Mouse (Mus musculus): ENCODE measurements at regions not wholly inside any gene's neighbourhood (a gene's known extent, or its start where the extent isn't known, plus 50 kb on each side); places are given as distances from the start of the nearest gene placed in this dataset.
A peak's percentile ranks its signal among the peaks of the same experiment; 100 is the strongest.

GRCm38 (mm10) chr10:31076948-31077347, 234.3 kb upstream of the Hey2 start:
- Histone ChIP-seq H3K4me3 (no peak overlapping the region), H3K4me1 (no peaks in the 10 kb centered on the region), H3K27ac (no peak overlapping the region), H3K27me3 (no peaks in the 10 kb centered on the region), H3K9ac (no peak overlapping the region), H3K36me3 (no peaks in the 10 kb centered on the region), H3K9me3 (no peaks in the 10 kb centered on the region), H3K4me2 (peak overlapping the region; percentile 22)
- 28% methylated on average over 4 of the region's 4 CpGs for WGBS
- peak; percentile 42; the same call in 1 of the 2 replicates for ATAC-seq (ENCODE audit: borderline replicate concordance, extremely low read depth, low FRiP score, low TSS enrichment)

- Histone ChIP-seq H3K4me1 (no peaks in the 10 kb centered on the region), H3K4me2 (peak overlapping the region; percentile 22; the same call in 1 of the 2 replicates), H3K27ac (no peak overlapping the region), H3K36me3 (no peaks in the 10 kb centered on the region), H3K9ac (no peak overlapping the region), H3K27me3 (no peaks in the 10 kb centered on the region), H3K4me3 (no peak overlapping the region), H3K9me3 (no peaks in the 10 kb centered on the region)
- 50% methylated on average over 8 of the region's 8 CpGs for WGBS
- ATAC-seq (ENCODE audit: borderline replicate concordance, extremely low read depth, low FRiP score, low TSS enrichment) = no peak
Observed at GRCm38 (mm10) chr10:31076415-31076814, 233.8 kb upstream of the Hey2 start.

GRCm38 (mm10) chr10:31074004-31074645, 231.5 kb upstream of the Hey2 start:
- Histone ChIP-seq H3K4me1 (no peaks in the 10 kb centered on the region), H3K27me3 (no peaks in the 10 kb centered on the region), H3K4me3 (no peak overlapping the region), H3K9me3 (no peaks in the 10 kb centered on the region), H3K36me3 (no peaks in the 10 kb centered on the region), H3K27ac (no peak overlapping the region), H3K4me2 (no peak overlapping the region), H3K9ac (no peak overlapping the region)
- WGBS = 43% methylated on average over 4 of the region's 4 CpGs
- no peak for ATAC-seq (ENCODE audit: borderline replicate concordance, extremely low read depth, low FRiP score, low TSS enrichment)

GRCm38 (mm10) chr10:31068668-31069223, 226.1 kb upstream of the Hey2 start:
- no peak for ATAC-seq (ENCODE audit: borderline replicate concordance, extremely low read depth, low FRiP score, low TSS enrichment)

GRCm38 (mm10) chr10:31062732-31063131, 220.1 kb upstream of the Hey2 start:
- Histone ChIP-seq H3K9ac (no peak overlapping the region), H3K4me1 (0 out of 2 replicates have a peak, but pooled peaks cover 4% of the 10 kb centered on the region), H3K4me2 (no peak overlapping the region), H3K27me3 (no peaks in the 10 kb centered on the region), H3K9me3 (no peaks in the 10 kb centered on the region), H3K27ac (no peak overlapping the region), H3K36me3 (no peaks in the 10 kb centered on the region), H3K4me3 (no peak overlapping the region)
- WGBS = 14% methylated on average over 2 of the region's 2 CpGs
- ATAC-seq (ENCODE audit: borderline replicate concordance, extremely low read depth, low FRiP score, low TSS enrichment) = no peak

More at GRCm38 (mm10) chr10:31068668-31069223, 226.1 kb upstream of the Hey2 start:
- no peaks in the 10 kb centered on the region for H3K36me3 ChIP-seq
- no peaks in the 10 kb centered on the region for H3K9me3 ChIP-seq
- H3K27me3 ChIP-seq = no peaks in the 10 kb centered on the region
- no peak overlapping the region for H3K4me3 ChIP-seq
- H3K4me1 ChIP-seq = no peaks in the 10 kb centered on the region
- no peak overlapping the region for H3K4me2 ChIP-seq
- H3K27ac ChIP-seq = no peak overlapping the region
- no peak overlapping the region for H3K9ac ChIP-seq

GRCm38 (mm10) chr10:31053260-31053659, 210.7 kb upstream of the Hey2 start:
- H3K27me3 ChIP-seq = no peaks in the 10 kb centered on the region
- no peak overlapping the region for H3K9ac ChIP-seq
- no peaks in the 10 kb centered on the region for H3K4me1 ChIP-seq
- 73% methylated on average over 8 of the region's 8 CpGs for WGBS
- H3K36me3 ChIP-seq = no peaks in the 10 kb centered on the region
- H3K4me3 ChIP-seq = no peak overlapping the region
- H3K27ac ChIP-seq = no peak overlapping the region
- H3K9me3 ChIP-seq = no peaks in the 10 kb centered on the region
- no peak overlapping the region for H3K4me2 ChIP-seq
- ATAC-seq (ENCODE audit: borderline replicate concordance, extremely low read depth, low FRiP score, low TSS enrichment) = no peak

- Histone ChIP-seq H3K27ac (no peak overlapping the region), H3K4me2 (no peak overlapping the region), H3K9me3 (no peaks in the 10 kb centered on the region), H3K27me3 (no peaks in the 10 kb centered on the region), H3K36me3 (no peaks in the 10 kb centered on the region), H3K4me1 (no peaks in the 10 kb centered on the region), H3K4me3 (no peak overlapping the region), H3K9ac (no peak overlapping the region)
- no peak for ATAC-seq (ENCODE audit: borderline replicate concordance, extremely low read depth, low FRiP score, low TSS enrichment)
- WGBS = 73% methylated on average over 1 of the region's 1 CpGs
Observed at GRCm38 (mm10) chr10:31051222-31051621, 208.6 kb upstream of the Hey2 start.

GRCm38 (mm10) chr10:31049352-31049751, 206.8 kb upstream of the Hey2 start:
- Histone ChIP-seq H3K4me3 (no peak overlapping the region), H3K36me3 (no peaks in the 10 kb centered on the region), H3K4me2 (no peak overlapping the region), H3K4me1 (no peaks in the 10 kb centered on the region), H3K9me3 (no peaks in the 10 kb centered on the region), H3K27me3 (no peaks in the 10 kb centered on the region), H3K9ac (no peak overlapping the region), H3K27ac (no peak overlapping the region)
- 65% methylated on average over 2 of the region's 2 CpGs for WGBS
- ATAC-seq (ENCODE audit: borderline replicate concordance, extremely low read depth, low FRiP score, low TSS enrichment) = no peak

GRCm38 (mm10) chr10:31035611-31036010, 193.0 kb upstream of the Hey2 start:
- no peak overlapping the region for H3K9ac ChIP-seq
- ATAC-seq (ENCODE audit: borderline replicate concordance, extremely low read depth, low FRiP score, low TSS enrichment) = no peak
- no peaks in the 10 kb centered on the region for H3K27me3 ChIP-seq
- WGBS = 75% methylated on average over 4 of the region's 4 CpGs
- no peak overlapping the region for H3K27ac ChIP-seq
- H3K4me2 ChIP-seq = no peak overlapping the region
- no peaks in the 10 kb centered on the region for H3K4me1 ChIP-seq
- no peak overlapping the region for H3K4me3 ChIP-seq
- no peaks in the 10 kb centered on the region for H3K9me3 ChIP-seq
- no peaks in the 10 kb centered on the region for H3K36me3 ChIP-seq

GRCm38 (mm10) chr10:31034782-31035181, 192.2 kb upstream of the Hey2 start:
- H3K36me3 ChIP-seq = no peaks in the 10 kb centered on the region
- H3K9ac ChIP-seq = no peak overlapping the region
- H3K4me2 ChIP-seq = no peak overlapping the region
- no peaks in the 10 kb centered on the region for H3K9me3 ChIP-seq
- no peak for ATAC-seq (ENCODE audit: borderline replicate concordance, extremely low read depth, low FRiP score, low TSS enrichment)
- no peak overlapping the region for H3K4me3 ChIP-seq
- 13% methylated on average over 3 of the region's 3 CpGs for WGBS
- no peaks in the 10 kb centered on the region for H3K27me3 ChIP-seq
- no peak overlapping the region for H3K27ac ChIP-seq
- H3K4me1 ChIP-seq = no peaks in the 10 kb centered on the region

GRCm38 (mm10) chr10:31030676-31031075, 188.1 kb upstream of the Hey2 start:
- WGBS = 46% methylated on average over 2 of the region's 2 CpGs
- ATAC-seq (ENCODE audit: borderline replicate concordance, extremely low read depth, low FRiP score, low TSS enrichment) = no peak
- H3K4me2 ChIP-seq = no peak overlapping the region
- no peak overlapping the region for H3K9ac ChIP-seq
- no peaks in the 10 kb centered on the region for H3K9me3 ChIP-seq
- no peaks in the 10 kb centered on the region for H3K27me3 ChIP-seq
- no peak overlapping the region for H3K4me3 ChIP-seq
- H3K4me1 ChIP-seq = no peaks in the 10 kb centered on the region
- no peak overlapping the region for H3K27ac ChIP-seq
- no peaks in the 10 kb centered on the region for H3K36me3 ChIP-seq

GRCm38 (mm10) chr10:31026440-31026839, 183.8 kb upstream of the Hey2 start:
- H3K9me3 ChIP-seq = no peaks in the 10 kb centered on the region
- no peak overlapping the region for H3K4me3 ChIP-seq
- no peaks in the 10 kb centered on the region for H3K27me3 ChIP-seq
- no peak overlapping the region for H3K9ac ChIP-seq
- H3K27ac ChIP-seq = no peak overlapping the region
- no peaks in the 10 kb centered on the region for H3K4me1 ChIP-seq
- H3K36me3 ChIP-seq = no peaks in the 10 kb centered on the region
- no peak overlapping the region for H3K4me2 ChIP-seq
- 23% methylated on average over 1 of the region's 1 CpGs for WGBS
- ATAC-seq (ENCODE audit: borderline replicate concordance, extremely low read depth, low FRiP score, low TSS enrichment) = no peak
